Mouse (Mus musculus): ENCODE results near the gene Sun2. TPM values are rescaled to one million over a fixed set of nuclear protein-coding genes. Genes with fewer than 3 reads are reported as not detected.

Gene Sun2
- total RNA-seq, 2 experiments from 2014 or later: 58.1 to 61.0 TPM

DNA sequence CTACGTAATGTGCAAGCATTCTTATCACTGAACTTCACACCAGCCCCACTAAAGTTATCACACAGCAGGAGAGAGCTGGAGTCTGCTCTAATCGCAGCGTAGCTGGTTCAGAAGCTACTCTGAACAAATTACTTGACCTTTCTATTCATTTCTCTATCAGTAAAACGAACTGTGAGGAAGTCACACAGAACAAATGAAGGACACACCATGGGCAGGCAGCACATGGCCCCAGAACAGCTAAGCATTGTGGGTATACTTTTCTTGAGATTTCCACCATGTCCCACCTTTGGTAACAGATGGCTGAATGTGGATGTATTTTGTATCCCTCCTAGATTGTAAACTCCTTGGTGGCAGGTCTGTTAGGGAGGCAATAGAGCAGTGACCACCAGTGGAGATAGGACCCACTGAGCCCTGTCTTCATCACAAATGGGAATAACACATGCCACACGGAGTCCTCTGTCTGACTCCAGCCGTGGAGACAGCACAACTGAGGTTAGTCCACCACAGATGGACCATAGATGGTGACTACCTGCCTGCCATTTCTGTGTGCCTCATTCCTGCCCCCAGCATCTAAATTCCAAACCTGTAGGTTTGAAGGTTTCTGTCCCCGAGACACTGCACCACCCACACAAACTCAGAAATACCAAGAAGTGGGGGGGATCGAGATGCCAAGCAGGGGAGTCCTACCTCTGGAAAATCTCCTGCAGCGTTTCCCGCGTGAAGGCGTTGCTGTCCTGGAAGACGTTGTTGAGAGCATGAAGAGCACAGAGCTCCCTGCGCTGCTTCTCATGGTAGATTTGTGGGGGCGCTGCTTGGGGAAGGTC, 56.1 kb downstream of the Sun2 start:
- DNase-seq: no peak

DNA sequence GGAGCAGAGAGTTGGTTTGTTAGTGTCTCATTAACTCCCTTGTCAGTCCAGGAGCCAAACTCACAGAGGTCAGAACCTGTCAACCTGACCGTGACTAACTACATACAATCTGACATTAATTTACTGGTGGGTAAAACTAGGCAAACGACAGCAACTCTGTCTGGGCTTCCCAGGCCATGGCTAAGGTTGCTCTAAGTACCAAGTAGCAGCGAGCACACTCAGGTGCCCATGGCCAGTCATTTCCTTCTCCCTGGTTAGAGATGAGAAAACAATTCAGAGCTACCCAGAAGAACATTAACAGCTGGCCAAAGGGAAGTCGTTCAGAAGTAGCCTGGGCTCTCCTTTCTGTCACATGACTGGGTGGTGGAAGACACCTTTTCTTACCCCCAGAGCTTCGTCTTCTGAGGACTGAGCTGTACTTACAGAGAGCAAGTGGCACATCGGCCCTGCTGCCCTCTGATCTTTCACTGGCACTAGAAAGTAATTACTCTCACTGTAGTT, 57.1 kb downstream of the Sun2 start:
- DNase-seq: no peak

DNA sequence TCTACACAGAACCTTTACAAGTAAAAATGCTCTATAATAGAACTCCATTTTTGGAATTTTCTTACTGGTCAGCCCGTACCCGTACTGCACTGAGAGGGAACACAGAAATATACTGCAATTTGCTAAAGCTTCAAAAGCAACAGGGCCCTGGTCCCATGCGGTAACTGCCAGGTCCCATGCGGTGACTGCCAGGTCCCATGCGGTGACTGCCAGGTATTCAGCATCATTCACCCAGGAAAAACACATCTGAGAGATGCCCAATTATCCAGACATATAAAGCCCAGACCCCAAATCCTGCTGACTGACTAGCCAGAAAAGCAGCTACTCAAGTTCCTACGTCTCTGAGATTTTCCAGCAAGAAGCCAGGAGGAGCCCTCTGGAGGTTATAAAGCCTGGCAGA, 57.7 kb downstream of the Sun2 start:
- DNase-seq: no peak

DNA sequence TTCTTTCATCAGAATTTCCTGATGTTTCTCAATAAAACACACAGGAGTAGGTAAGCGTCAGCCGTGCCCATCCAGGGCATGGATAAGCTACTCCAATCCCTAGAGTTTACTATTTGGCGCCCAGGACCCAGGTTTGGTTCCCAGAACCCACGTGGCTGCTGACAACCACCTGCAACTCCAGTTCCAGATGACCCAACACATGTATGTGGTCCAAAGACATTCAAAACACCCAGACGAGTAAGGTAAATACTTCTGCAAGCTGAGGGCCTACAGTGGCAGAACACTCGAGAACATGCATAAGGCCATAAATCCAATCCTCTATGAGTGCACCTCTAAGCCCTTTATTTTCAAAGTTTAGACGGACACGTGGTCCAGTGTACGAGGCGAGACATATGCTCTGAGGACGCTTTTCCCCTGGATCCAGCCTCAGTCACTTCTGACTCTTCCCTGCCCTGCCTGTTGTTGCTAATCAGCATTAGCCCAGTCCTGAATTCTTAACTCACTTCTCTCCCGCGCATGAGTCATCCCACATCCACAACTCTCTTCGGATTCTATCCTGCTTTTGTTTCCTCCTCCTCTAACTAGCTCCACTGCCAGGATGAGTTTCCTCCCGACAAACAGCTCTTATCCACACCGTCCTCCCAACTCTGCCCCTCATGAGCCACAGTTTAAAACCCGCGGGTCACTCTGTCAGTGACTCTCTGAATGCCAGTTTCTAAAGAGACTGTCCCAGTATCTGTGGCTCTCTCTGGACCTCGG, 58.5 kb downstream of the Sun2 start:
- peak; percentile 47 to 54 for DNase-seq

DNA sequence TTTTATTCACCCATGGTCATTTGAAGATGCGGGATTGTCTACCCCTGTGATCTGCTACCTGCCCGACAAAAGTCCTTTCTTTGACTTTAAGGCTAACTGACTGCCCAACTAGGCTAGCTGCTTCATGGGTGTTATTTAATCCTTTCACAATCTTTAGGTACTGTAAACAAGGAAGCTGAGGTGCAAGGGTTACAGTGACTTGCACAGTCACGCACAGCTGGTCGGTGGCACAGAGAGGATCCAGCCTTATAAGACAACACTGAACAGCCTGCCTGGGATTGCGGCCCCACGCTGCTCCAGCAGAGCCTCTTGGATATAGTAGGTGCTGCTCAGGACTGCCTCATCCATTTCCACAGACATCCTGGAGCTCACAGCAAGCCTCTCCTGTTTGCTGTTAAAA, 59.2 kb downstream of the Sun2 start:
- DNase-seq: no peak

DNA sequence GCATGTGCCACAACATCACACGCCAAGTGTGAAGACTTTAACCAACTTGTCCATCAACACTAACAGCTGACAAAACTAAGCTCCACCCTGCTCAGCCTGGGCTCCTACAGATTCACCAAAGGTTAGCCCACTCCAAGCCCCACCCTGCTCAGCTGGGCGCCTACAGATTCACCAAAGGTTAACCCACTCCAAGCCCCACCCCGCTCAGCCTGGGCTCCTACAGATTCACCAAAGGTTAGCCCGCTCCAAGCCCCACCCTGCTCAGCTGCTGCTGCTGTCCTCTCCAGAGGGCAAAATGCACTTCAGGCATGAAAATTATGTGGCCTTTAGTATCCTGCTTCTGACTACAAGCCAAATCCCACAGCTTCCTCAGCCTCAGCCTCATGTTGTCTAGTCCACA, 60.4 kb downstream of the Sun2 start:
- DNase-seq: no peak

DNA sequence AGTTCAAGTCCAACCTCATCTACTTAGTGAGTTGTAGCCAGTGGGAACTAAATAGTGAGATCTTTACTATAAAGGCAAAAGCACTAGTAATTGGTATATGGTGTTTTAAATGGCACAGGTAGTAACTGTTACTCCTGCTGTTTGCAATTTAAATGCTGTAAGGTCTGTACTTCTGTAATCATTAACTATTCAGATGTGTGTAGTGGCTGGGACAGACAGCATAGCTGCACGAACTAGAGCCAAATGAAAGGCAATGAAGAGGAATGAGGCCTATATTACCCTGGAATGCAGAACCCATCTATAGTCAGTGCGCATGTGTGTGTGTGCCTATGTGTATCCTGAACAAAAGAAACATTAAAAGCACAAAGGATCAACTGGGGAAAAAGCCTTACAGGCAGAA, 64.4 kb downstream of the Sun2 start:
- no peak for DNase-seq

Other genes starting within 250 kb of the Sun2 start
- gene Kcnj4, start 237.3 kb downstream of the Sun2 start, total RNA-seq (2021): 1 to 10 TPM in 1 of 2 experiments, under 1 TPM in 1; 0.30 to 2.3 TPM
- 1 to 10 TPM; 3.6 to 6.3 TPM for gene Kdelr3, start 226.1 kb downstream of the Sun2 start, total RNA-seq (2021)
- gene Ddx17, start 195.8 kb downstream of the Sun2 start, total RNA-seq (2021): 100 to 1,000 TPM; 228 to 300 TPM
- gene Dmc1, start 137.4 kb downstream of the Sun2 start, total RNA-seq (2021): 1 to 10 TPM in 1 of 2 experiments, under 1 TPM in 1; 0.83 to 1.6 TPM
- gene Fam227a, start 83.6 kb downstream of the Sun2 start, total RNA-seq (2021): 1 to 10 TPM; 2.4 to 2.8 TPM
- gene Cby1, start 83.3 kb downstream of the Sun2 start, total RNA-seq (2021): 10 to 100 TPM; 15.9 to 24.7 TPM
- 100 to 1,000 TPM; 110 to 112 TPM for gene Tomm22, start 71.7 kb downstream of the Sun2 start, total RNA-seq (2021)
- 10 to 100 TPM; 33.8 to 36.4 TPM for gene Josd1, start 54.6 kb downstream of the Sun2 start, total RNA-seq (2021)
- gene Gtpbp1, start 51.7 kb downstream of the Sun2 start, total RNA-seq (2021): 10 to 100 TPM; 25.8 to 27.2 TPM
- gene Dnal4, start 35.3 kb upstream of the Sun2 start, total RNA-seq (2021): 10 to 100 TPM; 19.5 to 22.9 TPM
- 1 to 10 TPM; 6.0 to 6.7 TPM for gene Nptxr, start 62.2 kb upstream of the Sun2 start, total RNA-seq (2021)
- gene Npcd, start 91.7 kb upstream of the Sun2 start, total RNA-seq (2021): 1 to 10 TPM; 1.1 to 2.2 TPM
- gene Cbx6, start 92.2 kb upstream of the Sun2 start, total RNA-seq (2021): 10 to 100 TPM; 55.8 to 57.4 TPM
- 10 to 100 TPM; 14.5 to 15.7 TPM for gene Apobec3, start 149.1 kb upstream of the Sun2 start, total RNA-seq (2021)
- gene Cbx7, start 228.6 kb upstream of the Sun2 start, total RNA-seq (2021): 10 to 100 TPM; 11.9 to 20.6 TPM

Measured in adrenal gland, postnatal 36 days (tissue).